Mouse (Mus musculus) neural tube, embryonic 11.5 days (tissue): ENCODE data around the gene Mpp5. TPM values are rescaled to one million over a fixed set of nuclear protein-coding genes. Genes with fewer than 3 reads are reported as not detected.

ENCODE experiments used
- ATAC-seq: fragments of 200-750 bp; cut with Nextera tagmentation; 2 replicates; pipeline ENCODE4 v1.8.0; 2017; ENCODE audit warnings: moderate number of reproducible peaks, mild to moderate bottlenecking, moderate TSS enrichment, moderate library complexity; ENCODE audit not compliant: insufficient read depth, low FRiP score, low TSS enrichment
- DNase-seq: peaks from one replicate; pipeline ENCODE4 v3.0.0-alpha.2; 2015; ENCODE audit warnings: low spot score
- H3K27ac ChIP-seq: fragments of 300-500 bp; sonication (generic); 2 replicates; pipeline ENCODE4 v1.5.1; 2014; ENCODE audit warnings: low read depth, mild to moderate bottlenecking, low read length
- H3K27me3 ChIP-seq: fragments of 300-500 bp; sonication (generic); 2 replicates; pipeline ENCODE4 v1.6.1; 2014; ENCODE audit warnings: mild to moderate bottlenecking, low read length, mixed read lengths; ENCODE audit not compliant: control insufficient read depth, insufficient read depth
- H3K36me3 ChIP-seq: fragments of 300-500 bp; sonication (generic); 2 replicates; pipeline ENCODE4 v1.6.1; 2014; ENCODE audit warnings: mild to moderate bottlenecking, low read length, moderate library complexity, mixed read lengths; ENCODE audit not compliant: control insufficient read depth, insufficient read depth
- H3K4me1 ChIP-seq: fragments of 300-500 bp; sonication (generic); 2 replicates; pipeline ENCODE4 v1.6.1; 2014; ENCODE audit warnings: low read length, mixed read lengths; ENCODE audit not compliant: control insufficient read depth, insufficient read depth
- H3K4me2 ChIP-seq: fragments of 300-500 bp; sonication (generic); 2 replicates; pipeline ENCODE4 v1.6.1; 2014; ENCODE audit warnings: low read depth, mild to moderate bottlenecking, moderate library complexity
- H3K4me3 ChIP-seq: fragments of 300-500 bp; sonication (generic); 2 replicates; pipeline ENCODE4 v1.5.1; 2014; ENCODE audit warnings: low read depth, low read length
- H3K9ac ChIP-seq: fragments of 300-500 bp; sonication (generic); 2 replicates; pipeline ENCODE4 v1.6.1; 2014; ENCODE audit warnings: mild to moderate bottlenecking, low read length
- H3K9me3 ChIP-seq: fragments of 300-500 bp; sonication (generic); 2 replicates; pipeline ENCODE4 v1.6.1; 2016; ENCODE audit warnings: low read length; ENCODE audit not compliant: control insufficient read depth
- WGBS: fragments of 180-500 bp; shearing (Covaris S2); extraction: QIAGEN DNeasy Blood & Tissue Kit; methylation state at CpG from one replicate; pipeline ENCODE4 v1.1.7; 2014; 5-methylcytosine and 5-hydroxymethylcytosine counted together
- polyA plus RNA-seq: library from polyadenylated mRNA; unstranded; fragments of >200 nt; fragmentation: Nextera tagmentation; extraction: Ambion mirVana; gene quantifications from 2 replicates; pipeline ENCODE4 v1.2.1, GENCODE M21; 2014

Gene Mpp5
- polyA plus RNA-seq, 1 experiment from 2014 or later, result 28.5 TPM

GRCm38 (mm10) chr12:78865434-78865833, 116.7 kb downstream of the Mpp5 start:
- ATAC-seq, result no peak
- Histone ChIP-seq H3K27ac (no peak overlapping the region), H3K9me3 (no peaks in the 10 kb centered on the region), H3K4me1 (peaks cover 12% of the 10 kb centered on the region), H3K4me3 (no peak overlapping the region), H3K36me3 (no peaks in the 10 kb centered on the region; the same call in 1 of the 2 replicates), H3K4me2 (no peak overlapping the region), H3K9ac (no peak overlapping the region), H3K27me3 (no peaks in the 10 kb centered on the region)
- DNase-seq, result no peak
- WGBS, result 100% methylated on average over 1 of the region's 1 CpGs

- 92% methylated on average over 1 of the region's 1 CpGs for WGBS
- H3K36me3 ChIP-seq, result no peaks in the 10 kb centered on the region; the same call in 1 of the 2 replicates
- no peak overlapping the region for H3K4me3 ChIP-seq
- DNase-seq (no peak), ATAC-seq (no peak)
- no peaks in the 10 kb centered on the region for H3K27me3 ChIP-seq
- no peak overlapping the region for H3K9ac ChIP-seq
- H3K27ac ChIP-seq, result no peak overlapping the region
- H3K4me2 ChIP-seq, result no peak overlapping the region
- H3K9me3 ChIP-seq, result no peaks in the 10 kb centered on the region
- H3K4me1 ChIP-seq, result peaks cover 3% of the 10 kb centered on the region
These were observed 119.4 kb downstream of the Mpp5 start for GRCm38 (mm10) chr12:78868115-78868514.

GRCm38 (mm10) chr12:78874581-78874980, 125.9 kb downstream of the Mpp5 start:
- H3K27me3 ChIP-seq, result no peaks in the 10 kb centered on the region
- no peaks in the 10 kb centered on the region for H3K4me1 ChIP-seq
- ATAC-seq, result no peak
- H3K4me2 ChIP-seq, result no peak overlapping the region
- WGBS, result 96% methylated on average over 3 of the region's 3 CpGs
- no peak overlapping the region for H3K9ac ChIP-seq
- peaks cover 2% of the 10 kb centered on the region for H3K36me3 ChIP-seq
- H3K27ac ChIP-seq, result no peak overlapping the region
- no peak overlapping the region for H3K4me3 ChIP-seq
- H3K9me3 ChIP-seq, result no peaks in the 10 kb centered on the region
- no peak for DNase-seq

GRCm38 (mm10) chr12:78890062-78890461, 141.4 kb downstream of the Mpp5 start:
- 60% methylated on average over 1 of the region's 1 CpGs for WGBS
- Histone ChIP-seq H3K4me3 (no peak overlapping the region), H3K4me1 (no peaks in the 10 kb centered on the region), H3K9ac (no peak overlapping the region), H3K4me2 (no peak overlapping the region), H3K27ac (no peak overlapping the region), H3K27me3 (no peaks in the 10 kb centered on the region), H3K9me3 (no peaks in the 10 kb centered on the region), H3K36me3 (peaks cover 5% of the 10 kb centered on the region; the same call in 1 of the 2 replicates)
- DNase-seq (no peak), ATAC-seq (no peak)

Other genes with a start within 250 kb of the Mpp5 start
- gene Fam71d, start 57.4 kb upstream of the Mpp5 start, polyA plus RNA-seq, result not detected in 2 replicates
- gene Atp6v1d, start 112.7 kb downstream of the Mpp5 start, polyA plus RNA-seq, result 109 and 110 TPM in 2 replicates
- 261 and 280 TPM in 2 replicates for gene Eif2s1, start 112.9 kb downstream of the Mpp5 start, polyA plus RNA-seq
- gene Plek2, start 158.1 kb downstream of the Mpp5 start, polyA plus RNA-seq, result 2.2 and 2.8 TPM in 2 replicates